In the genomic region with DNA sequence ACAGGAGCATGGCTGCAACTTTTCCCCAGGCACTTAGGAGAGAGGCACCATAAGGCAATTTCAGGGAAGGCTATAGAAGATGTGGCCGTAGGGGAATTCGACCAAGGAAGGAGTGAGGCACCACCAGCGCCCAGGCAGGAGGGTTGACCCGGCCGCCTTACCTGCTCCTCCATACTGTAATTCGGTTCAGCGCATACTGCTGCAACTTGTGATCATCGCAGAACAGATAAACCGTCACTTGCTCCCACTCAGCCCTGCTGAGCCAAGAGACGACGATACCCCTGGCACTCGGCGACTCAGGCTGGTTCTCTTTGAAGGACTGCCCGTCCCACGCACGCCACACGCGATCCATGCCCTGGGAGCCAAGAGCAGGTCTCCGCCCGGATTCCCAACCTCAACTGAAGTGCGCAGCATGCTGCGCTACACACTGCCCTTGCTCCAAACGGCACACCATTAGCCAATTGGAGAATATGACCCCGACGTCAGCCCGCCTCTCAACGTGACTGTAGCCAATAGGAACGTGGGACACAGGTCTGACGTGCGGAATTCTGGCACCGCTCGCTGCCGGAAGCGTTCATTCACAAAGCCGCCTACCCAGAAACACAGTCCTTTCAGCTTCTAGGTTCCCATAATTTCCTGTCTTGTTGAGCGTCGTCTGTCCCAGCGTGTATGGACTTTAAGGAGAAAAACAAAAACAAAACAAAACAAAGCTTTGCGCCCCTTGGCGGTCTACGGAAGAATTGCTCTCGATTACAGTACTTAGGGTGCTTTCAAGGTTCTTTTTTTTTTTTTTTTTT, we compare ENCODE assay signal across 7 mouse cellular contexts. TPM values are rescaled to one million over a fixed set of nuclear protein-coding genes. Genes with fewer than 3 reads are reported as not detected.
DNase-seq lines count a peak whose midpoint lies in the region; ATAC-seq lines count a peak whose summit lies in the region.

Gene Las1l, minus strand, starts transcription at position 466 of the 797 bp plus-strand sequence.

- 16% methylated on average over 42 of the region's 42 CpGs for WGBS in embryonic facial prominence, embryonic 11.5 days
- 16% methylated on average over 42 of the region's 42 CpGs for WGBS in limb, embryonic 10.5 days
- WGBS in midbrain, embryonic 13.5 days: 22% methylated on average over 42 of the region's 42 CpGs

- H3K4me3 ChIP-seq in embryonic facial prominence, embryonic 11.5 days (ENCODE audit: low read depth, low read length): peak within 1 kb of the TSS; percentile 54
- peak within 1 kb of the TSS; percentile 63 for H3K4me3 ChIP-seq in limb, embryonic 10.5 days
- H3K4me3 ChIP-seq in midbrain, embryonic 13.5 days (replicated peaks): peak within 1 kb of the TSS; percentile 56

- H3K4me2 ChIP-seq in embryonic facial prominence, embryonic 11.5 days (ENCODE audit: low read depth, low read length): peak within 1 kb of the TSS; percentile 43
- peak within 1 kb of the TSS; percentile 68 for H3K4me2 ChIP-seq in midbrain, embryonic 13.5 days (replicated peaks)

- no peaks in the 10 kb centered on the region for H3K9me3 ChIP-seq in embryonic facial prominence, embryonic 11.5 days (replicated peaks; ENCODE audit: control insufficient read depth, low read length)
- H3K9me3 ChIP-seq in limb, embryonic 10.5 days (replicated peaks): no peaks in the 10 kb centered on the region
- H3K9me3 ChIP-seq in midbrain, embryonic 13.5 days: no peaks in the 10 kb centered on the region

- peak; percentile 98 for ATAC-seq in embryonic facial prominence, embryonic 11.5 days (replicated peaks; ENCODE audit: insufficient number of reproducible peaks, low FRiP score, low TSS enrichment, low read depth)
- peak; percentile 98 for ATAC-seq in granulocyte monocyte progenitor cell, adult 5-6 weeks (replicated peaks; ENCODE audit: poor library complexity, severe bottlenecking)
- ATAC-seq in midbrain, embryonic 13.5 days: peak; percentile 100

- H3K27ac ChIP-seq in embryonic facial prominence, embryonic 11.5 days (replicated peaks; ENCODE audit: low read depth, low read length): no peak within 1 kb of the TSS
- peak within 1 kb of the TSS; percentile 61; the same call in 1 of the 2 replicates for H3K27ac ChIP-seq in limb, embryonic 10.5 days
- H3K27ac ChIP-seq in midbrain, embryonic 13.5 days: peak within 1 kb of the TSS; percentile 25; the same call in 1 of the 2 replicates

- peak; percentile 90 for DNase-seq in adrenal gland, postnatal 14 days
- peak; percentile 88 for DNase-seq in embryonic facial prominence, embryonic 11.5 days (ENCODE audit: low spot score)
- DNase-seq in kidney, adult 11 months: peak; percentile 93
- DNase-seq in limb, embryonic 10.5 days (ENCODE audit: low spot score): peak; percentile 77
- DNase-seq in spleen, adult 12 weeks (ENCODE audit: low spot score): peak; percentile 80

- no peaks in the 10 kb centered on the region for H3K27me3 ChIP-seq in embryonic facial prominence, embryonic 11.5 days (ENCODE audit: control insufficient read depth, insufficient read depth, low read length)
- H3K27me3 ChIP-seq in limb, embryonic 10.5 days (ENCODE audit: low read depth, poor library complexity, severe bottlenecking): peaks cover 27% of the 10 kb centered on the region; the same call in 1 of the 2 replicates
- H3K27me3 ChIP-seq in midbrain, embryonic 13.5 days: 0 out of 2 replicates have a peak, but pooled peaks cover 3% of the 10 kb centered on the region

- H3K36me3 ChIP-seq in embryonic facial prominence, embryonic 11.5 days (replicated peaks; ENCODE audit: control insufficient read depth, insufficient read depth, low read depth, low read length): no peaks in the 10 kb centered on the region
- H3K36me3 ChIP-seq in limb, embryonic 10.5 days: peaks cover 12% of the 10 kb centered on the region; the same call in 1 of the 2 replicates
- H3K36me3 ChIP-seq in midbrain, embryonic 13.5 days: no peaks in the 10 kb centered on the region

- peak within 1 kb of the TSS; percentile 50 for H3K9ac ChIP-seq in embryonic facial prominence, embryonic 11.5 days (replicated peaks; ENCODE audit: low read length)
- peak within 1 kb of the TSS; percentile 60 for H3K9ac ChIP-seq in midbrain, embryonic 13.5 days (replicated peaks)

- H3K4me1 ChIP-seq in embryonic facial prominence, embryonic 11.5 days (ENCODE audit: control insufficient read depth, insufficient read depth, low read length): no peaks in the 10 kb centered on the region
- 0 out of 2 replicates have a peak, but pooled peaks cover 4% of the 10 kb centered on the region for H3K4me1 ChIP-seq in limb, embryonic 10.5 days
- peaks cover 11% of the 10 kb centered on the region for H3K4me1 ChIP-seq in midbrain, embryonic 13.5 days (replicated peaks)

RNA-seq across cellular contexts. Expression of gene Las1l, which starts in this region (rescaled TPM):
- total RNA-seq in adrenal gland, postnatal 14 days (2021): 39.3 and 47.4 TPM in 2 replicates
- polyA plus RNA-seq in embryonic facial prominence, embryonic 11.5 days (2014; fragmentation: Nextera tagmentation; extraction: Ambion mirVana): 43.1 and 45.1 TPM in 2 replicates
- 41.8 and 47.4 TPM in 2 replicates for total RNA-seq in granulocyte monocyte progenitor cell, adult 5-6 weeks (2014; fragmentation: Nextera tagmentation)
- total RNA-seq in granulocyte monocyte progenitor cell, adult 5-6 weeks (2017): 43.3 and 46.0 TPM in 2 replicates
- 76.4 and 80.7 TPM in 2 replicates for polyA plus RNA-seq in limb, embryonic 10.5 days (2016; fragmentation: Nextera tagmentation; extraction: Ambion mirVana)
- polyA plus RNA-seq in midbrain, embryonic 13.5 days (2015; fragmentation: Nextera tagmentation; extraction: Ambion mirVana): 98.2 TPM in 2 replicates
